Mouse (Mus musculus) testis, adult 2 months (tissue): Measurements from ENCODE around the gene Ehbp1. TPM values are rescaled to one million over a fixed set of nuclear protein-coding genes. Genes with fewer than 3 reads are reported as not detected.

Experiments used
- H3K27ac ChIP-seq: fragments of 200-500 bp; 2 replicates; pipeline ENCODE4 v1.5.1; 2012; ENCODE audit warnings: low read depth, low read length; ENCODE audit not compliant: control insufficient read depth, insufficient read depth
- H3K27me3 ChIP-seq: fragments of 200-500 bp; 2 replicates; pipeline ENCODE4 v1.6.1; 2012; ENCODE audit warnings: mild to moderate bottlenecking, low read length, moderate library complexity; ENCODE audit not compliant: control insufficient read depth, insufficient read depth
- H3K36me3 ChIP-seq: fragments of 200-500 bp; 2 replicates; pipeline ENCODE4 v1.6.1; 2012; ENCODE audit warnings: mild to moderate bottlenecking, low read length; ENCODE audit not compliant: control insufficient read depth, insufficient read depth
- H3K4me1 ChIP-seq: fragments of 200-500 bp; 2 replicates; pipeline ENCODE4 v1.6.1; 2012; ENCODE audit warnings: low read length; ENCODE audit not compliant: control insufficient read depth, insufficient read depth
- H3K4me3 ChIP-seq: fragments of 200-500 bp; 2 replicates; pipeline ENCODE4 v1.5.1; 2012; ENCODE audit warnings: low read depth, mild to moderate bottlenecking, low read length, moderate library complexity, mixed read lengths; ENCODE audit not compliant: control insufficient read depth
- CTCF ChIP-seq: fragments of 200-500 bp; IDR thresholded peaks from 2 replicates; pipeline ENCODE4 v1.5.1; 2012; ENCODE audit warnings: low read depth, mild to moderate bottlenecking, inconsistent platforms, low read length, moderate library complexity; ENCODE audit not compliant: control insufficient read depth, insufficient read depth, insufficient replicate concordance
- POLR2A ChIP-seq: fragments of 200-500 bp; IDR thresholded peaks from 2 replicates; pipeline ENCODE4 v1.6.1; 2012; ENCODE audit warnings: low read depth, mild to moderate bottlenecking, inconsistent platforms, low read length, moderate library complexity; ENCODE audit not compliant: control insufficient read depth
- polyA plus RNA-seq: library from polyadenylated mRNA; depleted of rRNA; stranded (reverse); fragments of >200 nt; gene quantifications from 2 replicates; pipeline ENCODE4 v1.2.3, GENCODE M21; 2012

Gene Ehbp1
- polyA plus RNA-seq, 1 experiment: 13.1 TPM

DNA sequence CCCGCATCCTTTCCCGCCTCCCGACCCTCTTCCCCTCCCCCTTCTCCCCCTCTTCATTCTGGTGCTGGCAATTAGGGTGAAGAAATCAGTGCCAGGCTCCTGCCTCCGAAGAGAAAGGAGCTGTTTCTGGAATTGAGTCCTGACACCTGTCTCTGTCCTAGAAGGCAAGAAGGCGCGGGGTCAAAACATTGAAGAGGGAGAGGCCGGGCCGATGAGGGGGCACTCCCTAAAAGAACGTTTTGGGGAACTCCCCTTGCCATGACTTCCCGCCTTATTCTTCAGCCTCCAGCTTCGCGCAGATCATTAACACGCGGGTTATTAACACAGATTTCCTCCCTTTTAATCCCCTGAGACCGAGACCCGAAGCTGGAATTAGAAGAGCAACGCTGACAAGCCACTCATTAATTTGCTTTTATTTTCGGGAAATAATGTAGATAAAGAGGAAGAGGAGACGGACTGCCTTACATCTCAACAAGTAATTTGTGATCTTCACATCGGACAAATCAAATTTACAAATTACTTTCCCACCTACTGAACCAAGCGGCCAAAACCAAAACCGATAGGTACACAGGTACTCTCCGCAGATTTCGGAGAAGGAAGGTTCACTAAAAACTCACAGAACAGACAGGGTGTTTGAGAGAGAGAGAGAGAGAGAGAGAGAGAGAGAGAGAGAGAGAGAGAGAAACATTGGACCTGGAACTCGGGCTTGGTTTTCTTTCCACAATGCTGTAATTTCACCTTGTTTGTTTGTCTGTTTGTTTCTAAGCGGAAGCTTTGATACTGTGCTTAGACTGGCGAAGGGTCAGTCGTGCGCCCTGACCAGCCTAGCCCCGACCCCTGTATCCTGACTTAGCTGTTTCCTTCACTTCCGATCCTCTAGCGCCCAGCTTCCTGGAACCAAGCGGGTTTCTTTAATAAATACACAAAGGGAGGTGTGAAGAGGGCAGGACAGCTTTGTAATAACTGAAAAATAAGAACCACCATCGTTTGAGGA is 347.4 kb downstream of the Ehbp1 start:
- Histone ChIP-seq H3K4me3 (no peak overlapping the region), H3K36me3 (no peaks in the 10 kb centered on the region), H3K4me1 (peaks cover 33% of the 10 kb centered on the region), H3K27me3 (peaks cover 5% of the 10 kb centered on the region; the same call in 1 of the 2 replicates), H3K27ac (no peak overlapping the region)
- TF ChIP-seq POLR2A (no peak), CTCF (no peak)

DNA sequence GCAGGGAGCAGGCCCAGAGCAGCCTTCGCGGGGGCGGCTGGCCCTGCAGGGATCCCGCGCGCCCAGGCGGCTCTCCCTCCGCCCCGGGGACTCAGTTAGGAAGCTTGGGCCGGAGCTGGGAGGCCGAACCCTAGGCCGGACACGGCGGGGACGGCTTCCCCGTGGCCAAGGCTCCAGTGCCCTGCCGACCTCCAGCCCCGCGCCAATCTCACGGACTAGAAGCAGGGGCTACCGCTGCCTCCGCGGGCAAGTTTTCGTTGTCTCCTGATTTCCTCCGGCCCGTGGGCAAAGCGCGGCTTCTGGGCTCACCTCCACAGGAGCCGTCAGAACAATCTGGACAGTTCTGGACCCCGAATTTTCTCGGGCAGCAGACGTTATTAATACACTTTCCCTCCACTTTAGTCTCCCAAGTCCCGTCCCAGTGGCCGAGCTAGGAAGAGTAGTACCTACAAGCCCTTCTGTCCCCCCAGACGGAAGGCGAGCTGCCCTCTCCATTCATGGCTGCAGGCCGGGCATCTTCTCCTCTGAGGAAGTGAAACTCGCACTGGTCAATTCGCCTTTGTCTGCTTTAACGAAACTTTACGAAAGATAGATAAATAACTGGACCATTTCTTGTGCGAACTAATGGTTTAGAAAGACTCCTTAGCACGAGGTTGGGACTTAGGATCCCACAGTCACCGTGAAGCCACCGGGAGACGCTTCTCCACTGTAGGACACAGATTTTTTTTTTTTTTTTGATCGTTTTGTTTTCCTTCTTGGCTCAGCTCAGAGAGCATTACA is 348.3 kb downstream of the Ehbp1 start:
- TF ChIP-seq POLR2A (no peak), CTCF (no peak)
- Histone ChIP-seq H3K4me1 (peaks cover 33% of the 10 kb centered on the region), H3K36me3 (no peaks in the 10 kb centered on the region), H3K4me3 (peak overlapping the region; percentile 79), H3K27ac (peak overlapping the region; percentile 92), H3K27me3 (peaks cover 5% of the 10 kb centered on the region; the same call in 1 of the 2 replicates)

DNA sequence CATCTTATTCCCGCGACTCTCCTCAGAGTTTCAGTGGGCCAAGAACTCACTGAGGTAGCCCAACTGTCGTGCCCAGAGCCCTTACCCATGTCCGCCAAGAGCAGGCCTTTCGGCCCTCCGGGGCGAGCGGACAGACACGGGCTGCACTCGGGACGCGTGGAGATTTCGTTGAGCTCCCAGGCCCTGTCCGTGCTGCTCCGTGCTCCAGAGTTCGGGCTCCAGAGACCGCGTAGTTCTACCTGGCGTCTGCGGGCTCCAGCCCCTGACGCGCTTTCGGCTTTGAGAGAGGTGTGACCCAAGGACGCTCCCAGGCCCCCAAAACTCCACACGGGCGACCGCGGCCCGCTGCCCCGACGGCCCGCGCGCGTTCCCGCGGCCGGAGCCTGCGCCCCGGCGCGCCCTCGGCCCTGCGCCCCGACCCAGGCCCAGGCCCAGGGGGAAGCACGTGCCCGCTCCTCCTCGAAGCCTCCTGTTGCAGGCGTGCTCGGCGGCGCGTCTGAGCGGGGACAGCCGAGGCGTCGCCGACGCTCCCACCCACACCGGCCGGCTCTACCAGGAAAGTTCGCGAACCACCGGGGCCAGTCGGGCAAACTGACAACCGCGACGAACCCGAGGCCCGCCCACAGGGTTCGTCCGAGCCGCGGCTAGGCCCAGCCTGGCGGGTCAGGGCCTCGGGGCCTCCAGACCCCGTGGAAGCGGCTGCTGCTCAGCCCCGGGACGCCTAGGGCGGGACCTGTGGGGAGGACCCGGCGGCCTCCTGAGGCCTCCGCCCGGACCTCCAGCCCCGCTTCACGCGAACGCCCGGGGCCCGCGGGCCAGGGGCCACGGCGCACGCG is 349.1 kb downstream of the Ehbp1 start:
- Histone ChIP-seq H3K36me3 (no peaks in the 10 kb centered on the region), H3K27ac (peak overlapping the region; percentile 92), H3K27me3 (peaks cover 5% of the 10 kb centered on the region; the same call in 1 of the 2 replicates), H3K4me3 (peak overlapping the region; percentile 79), H3K4me1 (peaks cover 30% of the 10 kb centered on the region)
- no peak for TF ChIP-seq POLR2A
- no peak for TF ChIP-seq CTCF

DNA sequence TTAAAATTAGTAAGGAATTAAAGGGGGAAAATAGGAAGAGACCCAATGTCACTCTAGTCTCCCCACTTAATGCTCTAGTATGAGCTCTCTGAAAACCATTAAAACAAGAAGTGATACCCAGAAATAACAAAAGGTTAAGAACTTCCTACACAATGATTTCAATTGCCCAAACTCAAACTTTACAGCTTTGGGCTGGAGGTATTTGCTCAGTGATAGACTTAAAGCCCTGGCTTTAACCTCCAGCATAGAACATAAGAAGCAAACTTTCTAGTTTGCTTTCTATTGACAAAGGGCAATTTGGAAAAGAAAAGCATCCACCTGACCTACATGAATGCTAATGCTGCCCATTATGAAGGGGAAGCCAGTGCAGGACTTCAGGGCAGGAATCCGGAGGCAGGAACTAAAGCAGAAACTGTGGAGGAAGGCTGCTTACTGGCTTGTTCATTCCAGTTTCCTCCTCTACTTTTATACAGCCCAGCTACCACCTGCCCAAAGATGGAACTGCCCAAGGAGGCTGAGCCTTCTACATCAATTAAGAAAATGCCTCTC is 353.6 kb downstream of the Ehbp1 start:
- Histone ChIP-seq H3K27ac (no peak overlapping the region), H3K4me3 (no peak overlapping the region), H3K36me3 (no peaks in the 10 kb centered on the region), H3K27me3 (no peaks in the 10 kb centered on the region), H3K4me1 (peaks cover 9% of the 10 kb centered on the region)
- TF ChIP-seq CTCF (no peak), POLR2A (no peak)

DNA sequence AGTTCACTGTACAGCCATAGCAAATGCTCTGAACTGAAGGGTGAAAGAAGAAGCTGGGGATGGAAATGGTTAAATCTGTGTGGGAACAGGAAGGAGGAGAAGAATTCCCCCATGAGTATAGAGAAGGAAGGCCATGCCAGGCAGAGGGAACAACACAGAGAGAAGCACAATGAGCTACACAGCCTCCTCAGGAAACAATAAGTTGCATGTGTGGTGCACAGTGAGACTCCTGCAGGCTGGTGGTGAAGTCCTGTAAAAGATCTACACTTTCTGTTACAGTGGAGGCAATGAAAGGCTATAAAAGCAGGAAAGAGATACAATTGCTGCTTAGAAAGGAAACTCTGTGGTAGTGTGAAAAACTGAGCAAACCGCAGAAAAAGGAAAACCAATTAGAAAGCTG is 357.0 kb downstream of the Ehbp1 start:
- Histone ChIP-seq H3K4me3 (no peak overlapping the region), H3K27ac (no peak overlapping the region), H3K4me1 (no peaks in the 10 kb centered on the region), H3K36me3 (no peaks in the 10 kb centered on the region), H3K27me3 (no peaks in the 10 kb centered on the region)
- TF ChIP-seq CTCF (no peak), POLR2A (no peak)

DNA sequence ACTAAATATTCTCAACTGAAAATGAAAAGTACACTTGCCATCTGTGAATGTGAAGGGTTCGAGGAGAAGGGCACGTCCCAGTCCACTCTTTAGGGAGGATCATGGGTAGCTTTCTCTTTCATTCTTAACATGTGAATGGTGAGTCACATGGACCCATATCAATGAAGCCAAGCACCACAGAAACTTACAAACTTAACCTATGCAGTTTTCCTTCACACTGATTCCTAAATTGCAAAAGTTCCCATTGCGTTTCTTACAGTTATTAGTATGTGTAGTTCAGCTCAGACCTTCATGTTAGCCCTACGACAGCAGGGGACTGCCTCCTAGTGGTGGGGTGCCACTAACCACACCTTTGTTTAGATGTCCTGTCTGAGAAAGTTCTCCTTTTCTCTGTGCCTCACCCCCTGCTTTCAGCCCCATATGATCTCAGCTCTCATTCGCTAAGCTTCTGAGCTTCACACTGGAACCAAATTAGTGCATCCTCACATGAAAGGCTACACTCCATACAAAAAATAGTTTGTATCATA is 368.0 kb downstream of the Ehbp1 start:
- Histone ChIP-seq H3K27ac (no peak overlapping the region), H3K27me3 (no peaks in the 10 kb centered on the region), H3K36me3 (no peaks in the 10 kb centered on the region), H3K4me3 (no peak overlapping the region), H3K4me1 (no peaks in the 10 kb centered on the region)
- TF ChIP-seq POLR2A: no peak
- peak; percentile 14; the same call in 1 of the 2 replicates for TF ChIP-seq CTCF
